Mouse (Mus musculus): ENCODE measurements around the gene Prkar1a. TPM values are rescaled to one million over a fixed set of nuclear protein-coding genes. Genes with fewer than 3 reads are reported as not detected.
A peak's percentile ranks its signal among the peaks of the same experiment; 100 is the strongest.

Prkar1a gene
- polyA plus RNA-seq, 1 experiment from 2014 or later, result 126 TPM

- Histone ChIP-seq H3K27ac (no peak overlapping the region), H3K9me3 (replicated peaks) (no peaks in the 10 kb centered on the region; the same call in 1 of the 2 replicates), H3K4me2 (no peak overlapping the region), H3K4me1 (replicated peaks) (peaks cover 18% of the 10 kb centered on the region), H3K4me3 (replicated peaks) (no peak overlapping the region), H3K9ac (no peak overlapping the region), H3K27me3 (no peaks in the 10 kb centered on the region), H3K36me3 (no peaks in the 10 kb centered on the region)
- WGBS (ENCODE audit: insufficient replicate concordance), result 75% methylated on average over 10 of the region's 10 CpGs
- DNase-seq (no peak), ATAC-seq (ENCODE audit: low read depth) (no peak)
Observed at GRCm38 (mm10) chr11:109698740-109699139, 49.5 kb downstream of the Prkar1a start.

- Histone ChIP-seq H3K36me3 (no peaks in the 10 kb centered on the region), H3K4me2 (no peak overlapping the region), H3K27me3 (no peaks in the 10 kb centered on the region), H3K27ac (no peak overlapping the region), H3K4me3 (replicated peaks) (no peak overlapping the region), H3K9ac (no peak overlapping the region), H3K4me1 (replicated peaks) (peaks cover 18% of the 10 kb centered on the region), H3K9me3 (replicated peaks) (no peaks in the 10 kb centered on the region; the same call in 1 of the 2 replicates)
- ATAC-seq (ENCODE audit: low read depth), result no peak
- WGBS (ENCODE audit: insufficient replicate concordance), result 39% methylated on average over 2 of the region's 2 CpGs
- DNase-seq, result no peak
Observed at GRCm38 (mm10) chr11:109699784-109700183, 50.6 kb downstream of the Prkar1a start.

- no peak overlapping the region for H3K4me3 ChIP-seq (replicated peaks)
- H3K4me1 ChIP-seq (replicated peaks), result peaks cover 25% of the 10 kb centered on the region
- H3K4me2 ChIP-seq, result no peak overlapping the region
- H3K27me3 ChIP-seq, result no peaks in the 10 kb centered on the region
- no peaks in the 10 kb centered on the region for H3K36me3 ChIP-seq
- WGBS (ENCODE audit: insufficient replicate concordance), result 61% methylated on average over 6 of the region's 6 CpGs
- no peak overlapping the region for H3K9ac ChIP-seq
- DNase-seq (no peak), ATAC-seq (ENCODE audit: low read depth) (no peak)
- 0 out of 2 replicates have a peak overlapping the region, but pooled peaks have one; percentile 13 for H3K27ac ChIP-seq
- H3K9me3 ChIP-seq (replicated peaks), result no peaks in the 10 kb centered on the region; the same call in 1 of the 2 replicates
Observed at GRCm38 (mm10) chr11:109700761-109701160, 51.6 kb downstream of the Prkar1a start.

- H3K27ac ChIP-seq, result peak overlapping the region; percentile 22
Observed at GRCm38 (mm10) chr11:109702031-109702815, 53.0 kb downstream of the Prkar1a start.

GRCm38 (mm10) chr11:109703845-109704244, 54.6 kb downstream of the Prkar1a start:
- no peak for ATAC-seq (ENCODE audit: low read depth)
- peaks cover 25% of the 10 kb centered on the region for H3K4me1 ChIP-seq (replicated peaks)
- no peaks in the 10 kb centered on the region; the same call in 1 of the 2 replicates for H3K9me3 ChIP-seq (replicated peaks)
- H3K9ac ChIP-seq, result no peak overlapping the region
- no peaks in the 10 kb centered on the region for H3K36me3 ChIP-seq
- no peak overlapping the region for H3K4me2 ChIP-seq
- WGBS (ENCODE audit: insufficient replicate concordance), result 69% methylated on average over 9 of the region's 9 CpGs
- DNase-seq, result no peak
- H3K27ac ChIP-seq, result no peak overlapping the region
- no peak overlapping the region for H3K4me3 ChIP-seq (replicated peaks)
- H3K27me3 ChIP-seq, result no peaks in the 10 kb centered on the region

More at GRCm38 (mm10) chr11:109702031-109702815, 53.0 kb downstream of the Prkar1a start:
- Histone ChIP-seq H3K4me3 (replicated peaks) (no peak overlapping the region), H3K9me3 (replicated peaks) (no peaks in the 10 kb centered on the region; the same call in 1 of the 2 replicates), H3K9ac (no peak overlapping the region), H3K36me3 (no peaks in the 10 kb centered on the region), H3K27me3 (no peaks in the 10 kb centered on the region), H3K4me1 (replicated peaks) (peaks cover 25% of the 10 kb centered on the region), H3K4me2 (no peak overlapping the region)
- no peak for DNase-seq
- 58% methylated on average over 10 of the region's 10 CpGs for WGBS (ENCODE audit: insufficient replicate concordance)
- ATAC-seq (ENCODE audit: low read depth), result no peak

GRCm38 (mm10) chr11:109704311-109705205, 55.4 kb downstream of the Prkar1a start:
- 79% methylated on average over 22 of the region's 22 CpGs for WGBS (ENCODE audit: insufficient replicate concordance)
- no peak overlapping the region for H3K9ac ChIP-seq
- ATAC-seq (ENCODE audit: low read depth) (no peak), DNase-seq (no peak)
- no peak overlapping the region for H3K4me2 ChIP-seq
- H3K4me1 ChIP-seq (replicated peaks), result peaks cover 25% of the 10 kb centered on the region
- H3K9me3 ChIP-seq (replicated peaks), result no peaks in the 10 kb centered on the region; the same call in 1 of the 2 replicates
- H3K27ac ChIP-seq, result peak overlapping the region; percentile 58
- no peaks in the 10 kb centered on the region for H3K27me3 ChIP-seq
- H3K36me3 ChIP-seq, result no peaks in the 10 kb centered on the region
- H3K4me3 ChIP-seq (replicated peaks), result no peak overlapping the region

- WGBS (ENCODE audit: insufficient replicate concordance), result 51% methylated on average over 9 of the region's 9 CpGs
- Histone ChIP-seq H3K27ac (peak overlapping the region; percentile 58), H3K4me2 (0 out of 2 replicates have a peak overlapping the region, but pooled peaks have one; percentile 14), H3K27me3 (no peaks in the 10 kb centered on the region), H3K4me1 (replicated peaks) (peaks cover 25% of the 10 kb centered on the region), H3K9me3 (replicated peaks) (no peaks in the 10 kb centered on the region), H3K4me3 (replicated peaks) (no peak overlapping the region), H3K36me3 (no peaks in the 10 kb centered on the region), H3K9ac (no peak overlapping the region)
- ATAC-seq (ENCODE audit: low read depth) (peak; percentile 70), DNase-seq (no peak)
Observed at GRCm38 (mm10) chr11:109705336-109706054, 56.3 kb downstream of the Prkar1a start.

GRCm38 (mm10) chr11:109706055-109706412, 56.8 kb downstream of the Prkar1a start:
- Histone ChIP-seq H3K27me3 (no peaks in the 10 kb centered on the region), H3K9ac (no peak overlapping the region), H3K36me3 (no peaks in the 10 kb centered on the region), H3K9me3 (replicated peaks) (no peaks in the 10 kb centered on the region), H3K4me2 (0 out of 2 replicates have a peak overlapping the region, but pooled peaks have one; percentile 14), H3K4me1 (replicated peaks) (peaks cover 20% of the 10 kb centered on the region), H3K27ac (peak overlapping the region; percentile 58; the same call in 1 of the 2 replicates), H3K4me3 (replicated peaks) (no peak overlapping the region)
- 42% methylated on average over 9 of the region's 9 CpGs for WGBS (ENCODE audit: insufficient replicate concordance)
- peak; percentile 83 for ATAC-seq (ENCODE audit: low read depth)
- peak; percentile 11 for DNase-seq

- Histone ChIP-seq H3K36me3 (no peaks in the 10 kb centered on the region), H3K9ac (no peak overlapping the region), H3K27me3 (no peaks in the 10 kb centered on the region), H3K4me2 (no peak overlapping the region), H3K4me1 (replicated peaks) (peaks cover 15% of the 10 kb centered on the region), H3K27ac (0 out of 2 replicates have a peak overlapping the region, but pooled peaks have one; percentile 29), H3K9me3 (replicated peaks) (no peaks in the 10 kb centered on the region), H3K4me3 (replicated peaks) (no peak overlapping the region)
- ATAC-seq (ENCODE audit: low read depth) (no peak), DNase-seq (no peak)
- WGBS (ENCODE audit: insufficient replicate concordance), result 48% methylated on average over 4 of the region's 4 CpGs
Observed at GRCm38 (mm10) chr11:109706586-109706985, 57.4 kb downstream of the Prkar1a start.

GRCm38 (mm10) chr11:109707442-109707841, 58.2 kb downstream of the Prkar1a start:
- H3K27ac ChIP-seq, result no peak overlapping the region
- peaks cover 7% of the 10 kb centered on the region for H3K4me1 ChIP-seq (replicated peaks)
- no peak for ATAC-seq (ENCODE audit: low read depth)
- H3K9me3 ChIP-seq (replicated peaks), result no peaks in the 10 kb centered on the region
- DNase-seq, result no peak
- H3K4me3 ChIP-seq (replicated peaks), result no peak overlapping the region
- H3K36me3 ChIP-seq, result no peaks in the 10 kb centered on the region
- H3K27me3 ChIP-seq, result no peaks in the 10 kb centered on the region
- no peak overlapping the region for H3K9ac ChIP-seq
- 52% methylated on average over 3 of the region's 3 CpGs for WGBS (ENCODE audit: insufficient replicate concordance)
- H3K4me2 ChIP-seq, result no peak overlapping the region
